Comparison of ENCODE assay signal across 29 mouse cellular contexts in genomic region chr1:52040366-52041061, GRCm38 (mm10). TPM values are rescaled to one million over a fixed set of nuclear protein-coding genes. Genes with fewer than 3 reads are reported as not detected.
DNase-seq lines count a peak whose midpoint lies in the region; ATAC-seq and TF ChIP-seq lines count a peak whose summit lies in the region.
"Had no signal": no experiment of that assay in that cellular context is flagged by ENCODE, and none has a peak within 500 bp of the region (broad histone marks: within the 10 kb centered on the region; RNA-seq: fewer than 3 reads in every experiment).

No protein-coding gene starts in this region.

- no peaks in the 10 kb centered on the region for H3K9me3 ChIP-seq in lung, embryonic 14.5 days (ENCODE audit: low read depth, low read length)
- no peaks in the 10 kb centered on the region for H3K9me3 ChIP-seq in intestine, embryonic 16.5 days (ENCODE audit: control insufficient read depth, low read length)
- H3K9me3 ChIP-seq: embryonic facial prominence, embryonic 10.5 days; embryonic facial prominence, embryonic 15.5 days; forebrain, embryonic 12.5 days; G1E; heart, embryonic 12.5 days; hindbrain, embryonic 10.5 days; hindbrain, embryonic 15.5 days; intestine, embryonic 15.5 days; limb, embryonic 12.5 days had no signal

- peak; percentile 7 for DNase-seq in lung, embryonic 14.5 days
- DNase-seq in lung, postnatal 14 days = no peak
- DNase-seq in induced T-regulatory cell, adult 2 months (ENCODE audit: low read depth) = peak; percentile 66
- no peak for DNase-seq in kidney, adult 18-20 months
- DNase-seq: adrenal gland, adult 8-10 months; cerebellum, adult 8-10 months; cerebellum, postnatal 25 days; forebrain, postnatal 0 days; heart, adult 2 months; kidney, adult 9 months; kidney, postnatal 10 days; liver, postnatal 0 days; midbrain, embryonic 14.5 days; right cerebral cortex, adult 18-20 months; right cerebral cortex, postnatal 4 days had no signal

- TF ChIP-seq CTCF in lung, embryonic 14.5 days (IDR thresholded peaks at IDR 0.05; ENCODE audit: low read depth) = no peak
- TF ChIP-seq CTCF in small intestine, adult 2 months (IDR thresholded peaks at IDR 0.05; ENCODE audit: extremely low read depth, insufficient read length, insufficient replicate concordance, low read depth, low read length) = no peak

- 70% methylated on average over 11 of the region's 11 CpGs for WGBS in lung, embryonic 14.5 days
- WGBS in small intestine, adult 2 months = 74% methylated on average over 11 of the region's 11 CpGs
- 79% methylated on average over 11 of the region's 11 CpGs for WGBS in intestine, embryonic 16.5 days

- H3K27me3 ChIP-seq in lung, embryonic 14.5 days (ENCODE audit: insufficient read depth, low read length) = no peaks in the 10 kb centered on the region
- no peaks in the 10 kb centered on the region for H3K27me3 ChIP-seq in small intestine, adult 2 months (ENCODE audit: control insufficient read depth, insufficient read depth, low read length)
- H3K27me3 ChIP-seq in intestine, embryonic 16.5 days (replicated peaks; ENCODE audit: control insufficient read depth, insufficient read depth, low read length) = no peaks in the 10 kb centered on the region
- H3K27me3 ChIP-seq: embryonic facial prominence, embryonic 15.5 days; forebrain, embryonic 12.5 days; heart, embryonic 12.5 days; hindbrain, embryonic 15.5 days; intestine, embryonic 15.5 days; limb, embryonic 12.5 days had no signal

- H3K9ac ChIP-seq in lung, embryonic 14.5 days = no peak overlapping the region
- H3K9ac ChIP-seq in intestine, embryonic 16.5 days (ENCODE audit: low read depth, low read length) = no peak overlapping the region
- H3K9ac ChIP-seq: embryonic facial prominence, embryonic 15.5 days; forebrain, embryonic 12.5 days; forebrain, postnatal 0 days; heart, embryonic 12.5 days; hindbrain, embryonic 15.5 days; intestine, embryonic 15.5 days; limb, embryonic 12.5 days; liver, postnatal 0 days had no signal

- no peak for ATAC-seq in lung, embryonic 14.5 days (ENCODE audit: insufficient read depth)
- peak; percentile 56 for ATAC-seq in CD4-positive, CD25-positive, alpha-beta regulatory T cell, adult 4 months
- ATAC-seq in intestine, embryonic 16.5 days = no peak
- ATAC-seq: forebrain, postnatal 0 days; intestine, embryonic 15.5 days; liver, postnatal 0 days; Patski had no signal

- TF ChIP-seq POLR2A in small intestine, adult 2 months (IDR thresholded peaks at IDR 0.05; ENCODE audit: low read depth, low read length) = no peak

- H3K27ac ChIP-seq in lung, embryonic 14.5 days (ENCODE audit: low read depth) = no peak overlapping the region
- peak overlapping the region; percentile 35; the same call in 1 of the 2 replicates for H3K27ac ChIP-seq in small intestine, adult 2 months (ENCODE audit: insufficient read depth, low read depth, low read length)
- H3K27ac ChIP-seq in intestine, embryonic 16.5 days (ENCODE audit: low read length) = no peak overlapping the region
- H3K27ac ChIP-seq: embryonic facial prominence, embryonic 10.5 days; embryonic facial prominence, embryonic 15.5 days; forebrain, embryonic 12.5 days; heart, adult 2 months; hindbrain, embryonic 10.5 days; hindbrain, embryonic 15.5 days; intestine, embryonic 15.5 days; limb, embryonic 12.5 days had no signal

- H3K4me3 ChIP-seq in lung, embryonic 14.5 days (ENCODE audit: low read depth, low read length) = no peak overlapping the region
- H3K4me3 ChIP-seq in small intestine, adult 2 months (ENCODE audit: low read depth, low read length) = no peak overlapping the region
- no peak overlapping the region for H3K4me3 ChIP-seq in intestine, embryonic 16.5 days (ENCODE audit: low read length)
- H3K4me3 ChIP-seq: embryonic facial prominence, embryonic 10.5 days; embryonic facial prominence, embryonic 15.5 days; forebrain, embryonic 12.5 days; heart, adult 2 months; heart, embryonic 12.5 days; hindbrain, embryonic 10.5 days; hindbrain, embryonic 15.5 days; intestine, embryonic 15.5 days; limb, embryonic 12.5 days had no signal

- no peaks in the 10 kb centered on the region for H3K36me3 ChIP-seq in lung, embryonic 14.5 days (ENCODE audit: insufficient read depth)
- no peaks in the 10 kb centered on the region for H3K36me3 ChIP-seq in small intestine, adult 2 months (ENCODE audit: control insufficient read depth, insufficient read depth, low read length)
- H3K36me3 ChIP-seq in intestine, embryonic 16.5 days (ENCODE audit: control insufficient read depth, insufficient read depth, low read length) = no peaks in the 10 kb centered on the region
- H3K36me3 ChIP-seq: embryonic facial prominence, embryonic 10.5 days; embryonic facial prominence, embryonic 15.5 days; forebrain, embryonic 12.5 days; G1E; heart, embryonic 12.5 days; hindbrain, embryonic 10.5 days; hindbrain, embryonic 15.5 days; intestine, embryonic 15.5 days; limb, embryonic 12.5 days had no signal

- no peak overlapping the region for H3K4me2 ChIP-seq in lung, embryonic 14.5 days
- H3K4me2 ChIP-seq in intestine, embryonic 16.5 days (ENCODE audit: low read depth, low read length) = no peak overlapping the region
- H3K4me2 ChIP-seq: embryonic facial prominence, embryonic 15.5 days; forebrain, embryonic 12.5 days; heart, embryonic 12.5 days; hindbrain, embryonic 15.5 days; intestine, embryonic 15.5 days; limb, embryonic 12.5 days; liver, embryonic 11.5 days had no signal

- H3K4me1 ChIP-seq in lung, embryonic 14.5 days (ENCODE audit: insufficient read depth) = no peaks in the 10 kb centered on the region
- no peaks in the 10 kb centered on the region for H3K4me1 ChIP-seq in small intestine, adult 2 months (ENCODE audit: control insufficient read depth, insufficient read depth, insufficient read length, low read length)
- no peaks in the 10 kb centered on the region for H3K4me1 ChIP-seq in intestine, embryonic 16.5 days (ENCODE audit: control insufficient read depth, insufficient read depth, low read length)
- H3K4me1 ChIP-seq: embryonic facial prominence, embryonic 10.5 days; heart, embryonic 12.5 days; hindbrain, embryonic 10.5 days; hindbrain, embryonic 15.5 days; intestine, embryonic 15.5 days had no signal

RNA-seq across cellular contexts. Expression of gene Stat4, which starts 53.6 kb away (rescaled TPM):
- 3.2 and 4.0 TPM in 2 replicates for polyA plus RNA-seq in lung, embryonic 14.5 days (2014; fragmentation: Nextera tagmentation; extraction: Ambion mirVana)
- polyA plus RNA-seq in CD4-positive, CD25-positive, alpha-beta regulatory T cell, adult 4 months (2017; shearing (Covaris generic)) = 100 to 1,000 TPM; 123 to 149 TPM
- 0.22 and 0.34 TPM in 2 replicates for polyA plus RNA-seq in small intestine, adult 2 months (2012; rRNA removed)
- 0.93 and 1.5 TPM in 2 replicates for polyA plus RNA-seq in intestine, embryonic 16.5 days (2015; fragmentation: Nextera tagmentation; extraction: Ambion mirVana)
- polyA plus RNA-seq: G1E, Patski had no signal

Comparison
In these comparisons a context has a peak if more than half of its experiments do, and no peak if none do; other contexts are left out.
1. DNase-seq: peak in lung, embryonic 14.5 days (single experiment) and induced T-regulatory cell, adult 2 months (single experiment); none in lung, postnatal 14 days (single experiment) and kidney, adult 18-20 months (single experiment).
2. RNA of gene Stat4, which starts 53.6 kb away (polyA plus RNA-seq): 123 to 149 TPM in CD4-positive, CD25-positive, alpha-beta regulatory T cell, adult 4 months; 3.2 to 4.0 TPM in lung, embryonic 14.5 days, 0.93 to 1.5 TPM in intestine, embryonic 16.5 days and 0.22 to 0.34 TPM in small intestine, adult 2 months; every median in the first group is over 10 times any median in the second.